ENCODE assay signal across 10 mouse cellular contexts in genomic region chr6:142779812-142780573, GRCm38 (mm10). TPM values are rescaled to one million over a fixed set of nuclear protein-coding genes. Genes with fewer than 3 reads are reported as not detected.
DNase-seq lines count a peak whose midpoint lies in the region; ATAC-seq and TF ChIP-seq lines count a peak whose summit lies in the region.
"Had no signal": no experiment of that assay in that cellular context is flagged by ENCODE, and none has a peak within 500 bp of the region (broad histone marks: within the 10 kb centered on the region; RNA-seq: fewer than 3 reads in every experiment).

No protein-coding gene starts in this region.

- peak overlapping the region; percentile 64 for H3K27ac ChIP-seq in hindbrain, embryonic 12.5 days
- no peak overlapping the region for H3K27ac ChIP-seq in midbrain, postnatal 0 days (ENCODE audit: low read depth, low read length)
- H3K27ac ChIP-seq in layer of hippocampus, adult 2 months, result no peak overlapping the region
- H3K27ac ChIP-seq: limb, embryonic 13.5 days had no signal

- H3K9ac ChIP-seq in hindbrain, embryonic 12.5 days, result no peak overlapping the region
- H3K9ac ChIP-seq in midbrain, postnatal 0 days (replicated peaks; ENCODE audit: low read length, poor library complexity, severe bottlenecking), result no peak overlapping the region
- H3K9ac ChIP-seq: limb, embryonic 13.5 days had no signal

- peaks cover 13% of the 10 kb centered on the region; the same call in 1 of the 2 replicates for H3K36me3 ChIP-seq in hindbrain, embryonic 12.5 days
- peaks cover 5% of the 10 kb centered on the region; the same call in 1 of the 2 replicates for H3K36me3 ChIP-seq in midbrain, postnatal 0 days (ENCODE audit: insufficient read depth, low read length)

- no peak overlapping the region for H3K4me3 ChIP-seq in hindbrain, embryonic 12.5 days
- no peak overlapping the region for H3K4me3 ChIP-seq in midbrain, postnatal 0 days (ENCODE audit: low read depth, low read length)
- no peak overlapping the region for H3K4me3 ChIP-seq in layer of hippocampus, adult 2 months
- H3K4me3 ChIP-seq: limb, embryonic 13.5 days; megakaryocyte, embryonic 14.5 days had no signal

- H3K27me3 ChIP-seq in hindbrain, embryonic 12.5 days, result no peaks in the 10 kb centered on the region
- H3K27me3 ChIP-seq in midbrain, postnatal 0 days (ENCODE audit: insufficient read depth, low read length), result no peaks in the 10 kb centered on the region
- H3K27me3 ChIP-seq: limb, embryonic 13.5 days; megakaryocyte, embryonic 14.5 days had no signal

- peak; percentile 75 for DNase-seq in CD4-positive, CD25-positive, alpha-beta regulatory T cell, adult 2 months (ENCODE audit: low read depth, low spot score)
- DNase-seq in T-cell, adult 2 months (ENCODE audit: low spot score), result peak; percentile 50
- DNase-seq in midbrain, postnatal 0 days (ENCODE audit: low spot score), result no peak
- no peak for DNase-seq in c-Kit-positive CD71-positive TER-119-positive erythroid progenitor cells, embryonic 14.5 days (ENCODE audit: low spot score)
- no peak for DNase-seq in layer of hippocampus, adult 2 months (ENCODE audit: low spot score in 2 of 2)
- DNase-seq in cerebellum, postnatal 25 days, result no peak

- ATAC-seq in hindbrain, embryonic 12.5 days (ENCODE audit: low FRiP score), result peak; percentile 70
- 0 out of 2 replicates have a peak, but pooled peaks have one; percentile 3 for ATAC-seq in midbrain, postnatal 0 days (ENCODE audit: low FRiP score)

- TF ChIP-seq CTCF in midbrain, postnatal 0 days (IDR thresholded peaks at IDR 0.05), result no peak
- no peak for TF ChIP-seq CTCF in layer of hippocampus, adult 2 months (conservative IDR thresholded peaks at IDR 0.05)

- peaks cover 11% of the 10 kb centered on the region for H3K4me1 ChIP-seq in hindbrain, embryonic 12.5 days
- H3K4me1 ChIP-seq in midbrain, postnatal 0 days (ENCODE audit: insufficient read depth, low read length), result no peaks in the 10 kb centered on the region
- H3K4me1 ChIP-seq: limb, embryonic 13.5 days had no signal

- H3K4me2 ChIP-seq in hindbrain, embryonic 12.5 days (replicated peaks), result no peak overlapping the region
- no peak overlapping the region for H3K4me2 ChIP-seq in midbrain, postnatal 0 days (ENCODE audit: low read depth, low read length, poor library complexity, severe bottlenecking)
- H3K4me2 ChIP-seq: limb, embryonic 13.5 days had no signal

- 57% methylated on average over 14 of the region's 14 CpGs for WGBS in hindbrain, embryonic 12.5 days
- WGBS in midbrain, postnatal 0 days, result 52% methylated on average over 14 of the region's 14 CpGs

- H3K9me3 ChIP-seq in hindbrain, embryonic 12.5 days (replicated peaks), result no peaks in the 10 kb centered on the region
- H3K9me3 ChIP-seq in midbrain, postnatal 0 days (ENCODE audit: low read length), result no peaks in the 10 kb centered on the region
- H3K9me3 ChIP-seq: limb, embryonic 13.5 days; megakaryocyte, embryonic 14.5 days had no signal

RNA-seq across cellular contexts. Expression of gene Cmas, which starts 23.5 kb away (rescaled TPM):
- 138 and 139 TPM in 2 replicates for polyA plus RNA-seq in hindbrain, embryonic 12.5 days (2016; fragmentation: Nextera tagmentation; extraction: Ambion mirVana)
- 105 and 111 TPM in 2 replicates for total RNA-seq in midbrain, postnatal 0 days (2014; rRNA removed)
- 208 and 220 TPM in 2 replicates for polyA plus RNA-seq in midbrain, postnatal 0 days (2015; fragmentation: Nextera tagmentation; extraction: Ambion mirVana)
- total RNA-seq in layer of hippocampus, adult 2 months (2021), result 100 to 1,000 TPM; 100 to 102 TPM

RNA-seq across cellular contexts. Expression of gene Sult6b2, which starts 24.3 kb away (rescaled TPM):
- not detected in 2 replicates for polyA plus RNA-seq in hindbrain, embryonic 12.5 days (2016; fragmentation: Nextera tagmentation; extraction: Ambion mirVana)
- not detected in 2 replicates for total RNA-seq in midbrain, postnatal 0 days (2014; rRNA removed)
- 0.12 and 0.33 TPM in 2 replicates for polyA plus RNA-seq in midbrain, postnatal 0 days (2015; fragmentation: Nextera tagmentation; extraction: Ambion mirVana)
- under 1 TPM; 0.15 to 0.39 TPM for total RNA-seq in layer of hippocampus, adult 2 months (2021)
- total RNA-seq: gastrocnemius, postnatal 4 days had no signal
- polyA plus RNA-seq: limb, embryonic 13.5 days had no signal

Comparison
In these comparisons a context has a peak if more than half of its experiments do, and no peak if none do; other contexts are left out.
1. DNase-seq: peak in CD4-positive, CD25-positive, alpha-beta regulatory T cell, adult 2 months (single experiment) and T-cell, adult 2 months (single experiment); none in midbrain, postnatal 0 days (single experiment), c-Kit-positive CD71-positive TER-119-positive erythroid progenitor cells, embryonic 14.5 days (single experiment), layer of hippocampus, adult 2 months (0 of 2) and cerebellum, postnatal 25 days (0 of 2).